Mouse (Mus musculus) neutrophil, adult 5-6 weeks (primary cell): ENCODE measurements around the gene Slfn4. TPM values are rescaled to one million over a fixed set of nuclear protein-coding genes. Genes with fewer than 3 reads are reported as not detected.
"Not testable (repeated sequence)": the region's sequence is repeated elsewhere in the genome, so short reads cannot be mapped to it uniquely, and the experiment has no call there.

Experiments
- ATAC-seq: fragments of 151-379, 151-347 bp; 2 replicates; pipeline ENCODE4 v1.8.0; 2017; ENCODE audit warnings: mild to moderate bottlenecking, moderate TSS enrichment; ENCODE audit not compliant: insufficient number of reproducible peaks, poor library complexity, low FRiP score, severe bottlenecking; ENCODE audit errors: extremely low read depth
- total RNA-seq: library from RNA; stranded (forward); fragments of 200-1000 nt; gene quantifications from 2 replicates; pipeline ENCODE4 v1.2.3, GENCODE M21; 2017

Gene Slfn4
- total RNA-seq = 903 and 944 TPM in 2 replicates

GRCm38 (mm10) chr11:83174948-83175539 is at the start of gene Slfn4:
TSS of gene Slfn4 (plus strand) at chr11:83175186.
- ATAC-seq = peak; percentile 41

- not testable (repeated sequence) for ATAC-seq
These were observed 49.4 kb upstream of the Slfn4 start for GRCm38 (mm10) chr11:83125633-83126032.

GRCm38 (mm10) chr11:83137253-83137652 is 37.7 kb upstream of the Slfn4 start:
- ATAC-seq = not testable (repeated sequence)

- not testable (repeated sequence) for ATAC-seq
These were observed 26.0 kb upstream of the Slfn4 start for GRCm38 (mm10) chr11:83148939-83149338.

- peak; percentile 59; the same call in 1 of the 2 replicates for ATAC-seq
These were observed 16.3 kb downstream of the Slfn4 start, which contains the start of gene Slfn3 for GRCm38 (mm10) chr11:83191134-83191893. TSS of gene Slfn3 (plus strand) at chr11:83191330.

- peak; percentile 79 for ATAC-seq
These were observed 17.0 kb downstream of the Slfn4 start for GRCm38 (mm10) chr11:83192001-83192400.

GRCm38 (mm10) chr11:83205002-83205401 is 30.0 kb downstream of the Slfn4 start:
- no peak for ATAC-seq

DNA sequence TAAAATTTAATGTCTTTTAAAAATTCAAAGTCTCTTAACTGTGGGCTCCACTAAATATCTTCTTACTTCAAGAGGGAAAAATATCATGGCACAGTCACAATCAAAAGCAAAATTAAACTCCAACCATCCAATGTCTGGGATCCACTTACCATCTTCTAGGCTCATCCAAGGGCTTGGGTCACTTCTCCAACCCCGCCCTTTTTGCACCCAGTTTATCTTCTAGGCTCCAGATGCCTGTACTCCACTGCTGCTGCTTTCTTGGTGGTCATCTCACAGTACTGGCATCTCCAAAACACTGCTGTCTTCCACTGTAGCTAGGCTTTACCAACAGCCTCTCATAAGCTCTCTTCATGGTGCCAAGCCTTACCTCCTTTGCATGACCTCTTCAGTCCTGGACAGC is 41.1 kb downstream of the Slfn4 start:
- no peak for ATAC-seq

GRCm38 (mm10) chr11:83221328-83221877 is 46.4 kb downstream of the Slfn4 start:
- no peak for ATAC-seq

DNA sequence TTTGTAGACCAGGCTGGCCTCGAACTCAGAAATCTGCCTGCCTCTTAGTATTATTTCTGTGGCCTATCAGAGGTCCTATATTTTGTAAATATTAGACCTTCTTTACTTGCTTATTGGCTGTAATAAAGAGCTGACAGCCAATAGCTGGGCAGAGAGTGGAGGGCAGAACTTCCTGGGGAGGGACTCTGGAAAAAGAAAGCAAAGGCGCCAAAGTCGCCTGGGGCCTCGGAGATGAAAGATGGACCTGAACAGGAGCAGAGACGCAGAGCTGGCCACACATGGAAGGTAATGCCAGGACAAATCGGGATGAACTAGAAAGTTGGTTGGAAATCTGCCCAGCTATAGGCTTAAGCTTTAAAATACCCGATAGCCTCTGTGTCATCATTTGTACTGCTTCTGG is 48.4 kb downstream of the Slfn4 start:
- ATAC-seq = peak; percentile 56

GRCm38 (mm10) chr11:83223793-83224192 is 48.8 kb downstream of the Slfn4 start:
- ATAC-seq = not testable (repeated sequence)

DNA sequence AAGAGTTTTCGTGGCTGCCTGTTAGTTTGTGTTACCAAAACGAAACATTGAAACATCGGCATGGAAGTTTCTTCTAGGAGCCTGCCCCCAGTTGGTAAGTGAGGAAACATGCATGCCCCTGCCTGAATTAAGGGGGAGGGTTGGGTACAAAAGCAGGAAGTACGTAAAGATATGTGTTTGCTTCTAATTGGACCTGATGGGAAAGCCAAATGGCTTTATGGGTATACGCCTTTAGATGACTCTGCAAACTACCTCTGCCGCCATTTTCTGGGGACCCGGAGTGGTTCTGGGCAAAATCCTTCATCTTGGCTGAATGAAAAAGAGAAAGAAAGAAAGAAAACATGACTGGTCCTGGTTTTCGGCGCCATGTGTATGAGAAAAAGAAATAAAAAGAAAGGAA is 49.2 kb downstream of the Slfn4 start:
- peak; percentile 97 for ATAC-seq

DNA sequence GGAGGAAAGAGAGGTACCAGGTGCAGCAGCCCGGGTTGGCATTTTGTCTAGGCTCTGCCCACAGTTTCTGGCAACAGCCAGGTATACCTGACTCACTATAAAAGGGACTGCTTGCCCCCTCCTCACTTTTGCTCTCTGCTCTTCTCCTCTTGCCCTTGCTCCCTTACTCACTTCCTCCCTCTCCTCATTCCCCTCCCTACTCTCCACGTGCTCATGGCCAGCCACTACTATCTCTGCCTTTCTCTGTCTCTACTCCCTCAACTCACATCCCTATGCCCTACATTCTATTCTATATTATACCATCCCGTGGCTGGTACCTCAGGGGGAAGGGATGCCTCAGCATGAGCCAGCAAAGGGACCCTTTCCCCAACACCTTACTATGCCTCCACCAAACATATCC is 49.8 kb downstream of the Slfn4 start:
- ATAC-seq = no peak

DNA sequence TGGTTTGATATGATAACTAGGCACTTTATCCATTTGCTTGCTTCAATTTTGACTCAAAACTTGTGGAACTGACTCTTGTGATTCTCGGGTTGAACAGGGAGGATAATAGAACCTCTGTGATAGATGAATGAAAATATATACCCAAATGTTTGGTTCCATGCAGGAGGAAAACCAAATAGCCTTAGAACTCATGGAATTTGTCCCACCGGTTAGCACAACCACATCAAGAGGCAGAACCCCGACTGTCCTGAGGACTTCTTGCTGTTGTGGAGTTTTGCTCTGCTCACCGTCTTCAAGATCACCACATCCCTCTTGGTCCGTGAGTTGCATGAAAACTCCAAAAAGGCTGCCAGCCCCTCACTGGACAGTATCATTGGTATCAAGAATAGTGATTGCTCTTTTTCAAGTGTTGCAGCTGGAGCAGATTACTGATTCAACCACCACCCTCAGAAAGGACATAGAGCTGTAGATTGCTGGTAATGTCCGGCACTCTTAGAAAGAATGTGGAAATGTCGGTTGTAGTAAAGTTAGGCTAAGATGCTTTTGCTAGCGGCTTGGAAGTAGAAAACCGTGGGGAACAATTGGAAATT is 50.5 kb downstream of the Slfn4 start:
- ATAC-seq = no peak

- ATAC-seq = no peak
These were observed 53.1 kb downstream of the Slfn4 start for GRCm38 (mm10) chr11:83227926-83228723.

DNA sequence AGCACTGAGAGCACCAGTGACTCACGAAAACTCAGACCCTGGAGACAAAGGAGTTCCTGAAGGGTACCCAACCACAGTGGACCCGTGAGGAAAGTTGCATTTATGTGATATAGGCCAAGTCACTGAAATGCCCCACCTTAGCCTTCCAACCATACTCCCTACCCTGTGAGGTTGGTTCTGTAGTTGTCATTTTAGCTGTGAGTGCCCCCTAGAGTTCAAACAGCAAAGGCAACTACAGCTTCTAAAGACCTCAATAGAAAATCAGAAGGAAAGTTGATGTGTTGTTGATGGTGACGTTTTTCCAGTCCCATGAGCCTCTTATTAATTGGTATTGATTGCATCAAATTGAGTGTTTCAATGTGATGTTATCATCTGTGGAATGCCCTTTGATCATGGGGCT is 56.0 kb downstream of the Slfn4 start:
- peak; percentile 36; the same call in 1 of the 2 replicates for ATAC-seq

GRCm38 (mm10) chr11:83233621-83234020 is 58.6 kb downstream of the Slfn4 start:
- not testable (repeated sequence) for ATAC-seq

DNA sequence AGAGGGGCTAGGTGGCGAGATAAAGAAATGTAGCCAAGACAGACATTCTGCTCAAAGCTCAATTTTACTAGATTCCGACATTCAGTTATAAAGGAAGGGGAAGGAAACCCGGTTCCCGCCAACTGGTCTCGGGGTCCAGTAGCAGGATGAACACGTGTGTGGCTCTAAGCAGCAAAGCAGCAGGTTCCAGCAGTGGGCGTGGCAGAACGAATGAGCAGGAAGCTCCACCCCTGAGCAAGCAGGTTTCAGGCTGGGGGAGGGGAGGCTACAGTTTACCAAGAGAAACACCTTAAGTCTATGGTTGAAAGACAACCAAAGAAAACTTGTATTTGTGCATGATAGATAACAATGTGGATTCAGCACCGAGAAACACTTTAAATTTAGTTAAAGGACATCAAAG is 62.4 kb downstream of the Slfn4 start:
- not testable (repeated sequence) for ATAC-seq

- ATAC-seq = no peak
These were observed 63.4 kb downstream of the Slfn4 start for GRCm38 (mm10) chr11:83238389-83238788.
